Mouse (Mus musculus): ENCODE measurements at regions not wholly inside any gene's neighbourhood (a gene's known extent, or its start where the extent isn't known, plus 50 kb on each side); places are given as distances from the start of the nearest gene placed in this dataset.
A peak's percentile ranks its signal among the peaks of the same experiment; 100 is the strongest.
"Not testable (repeated sequence)": the region's sequence is repeated elsewhere in the genome, so short reads cannot be mapped to it uniquely, and the experiment has no call there.

- DNase-seq (ENCODE audit: low spot score) = peak; percentile 52
Observed at GRCm38 (mm10) chr10:26139100-26140093, 60.5 kb upstream of the Tmem200a start.

- peak; percentile 7 for DNase-seq (ENCODE audit: low spot score)
Observed at GRCm38 (mm10) chr10:26152586-26152985, 73.7 kb upstream of the Tmem200a start.

DNA sequence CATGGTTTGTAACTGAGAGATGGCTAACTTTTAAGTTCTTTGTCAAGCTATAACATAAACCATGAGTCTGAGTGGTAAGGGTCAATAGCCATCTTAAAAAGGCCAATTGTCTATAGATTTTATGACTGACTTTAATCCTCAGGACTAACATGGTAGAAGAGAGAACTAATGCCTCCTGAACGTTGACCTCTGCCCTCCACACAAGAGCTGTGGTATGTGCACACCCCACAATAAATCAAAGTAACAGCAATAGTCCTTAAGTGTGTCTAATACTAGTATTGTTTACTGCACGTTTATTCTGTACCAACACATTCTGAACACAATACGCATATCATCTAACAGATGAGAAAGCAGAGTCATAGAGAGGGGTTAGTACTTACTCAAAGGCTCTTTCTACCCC, 70.7 kb upstream of the Samd3 start:
- no peak for DNase-seq (ENCODE audit: low spot score)

GRCm38 (mm10) chr10:26161139-26161538, 68.4 kb upstream of the Samd3 start:
- DNase-seq (ENCODE audit: low spot score) = not testable (repeated sequence)

DNA sequence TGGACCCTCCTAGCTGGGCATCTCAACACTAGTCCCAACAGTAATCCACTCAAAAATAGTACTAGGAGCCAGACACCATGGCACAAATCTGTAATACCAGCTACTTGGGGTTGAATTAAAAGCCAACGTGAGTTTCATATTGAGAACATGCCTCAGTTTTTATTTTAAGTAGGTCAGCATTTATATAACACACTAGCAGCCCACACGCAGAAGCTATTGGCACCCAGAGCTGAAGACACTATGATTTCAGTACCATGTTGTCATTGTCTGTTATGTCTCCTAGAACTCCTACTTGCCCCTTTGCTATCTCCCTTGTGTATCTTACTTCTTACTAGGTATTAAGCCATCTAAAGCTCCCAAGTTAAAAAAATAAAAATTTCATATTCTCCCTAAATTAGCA, 65.0 kb upstream of the Samd3 start:
- no peak for DNase-seq (ENCODE audit: low spot score)

DNA sequence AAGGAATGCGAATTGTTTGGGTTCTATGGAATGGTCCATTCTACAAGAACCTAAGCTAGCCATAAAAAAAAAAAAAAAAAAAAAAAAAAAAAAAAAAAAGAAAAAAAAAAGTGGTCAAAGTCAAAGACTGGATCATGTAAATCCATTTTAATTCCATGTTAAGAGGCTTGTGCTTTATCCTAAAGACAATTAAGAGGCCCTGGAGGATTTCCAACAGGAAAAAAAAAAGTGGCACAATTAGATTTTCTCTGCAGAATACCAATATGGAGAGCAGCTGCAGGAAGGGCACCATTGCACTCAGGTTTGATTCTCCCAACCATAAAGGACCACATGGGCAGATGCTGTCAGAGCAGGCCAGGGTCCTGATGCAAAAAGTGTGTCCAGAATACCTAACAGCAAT, 51.9 kb upstream of the Samd3 start:
- no peak for DNase-seq (ENCODE audit: low spot score)

- DNase-seq (ENCODE audit: low spot score) = no peak
Observed at GRCm38 (mm10) chr10:26178356-26178755, 51.2 kb upstream of the Samd3 start.
